Mouse (Mus musculus) bone marrow, adult 2 months (tissue): Measurements from ENCODE around the gene Naa35.

Experiments
- CTCF ChIP-seq: fragments of 200-500 bp; IDR thresholded peaks from 2 replicates; pipeline ENCODE4 v1.5.1; 2011; ENCODE audit warnings: low read length, control low read depth; ENCODE audit not compliant: control insufficient read depth, insufficient read depth
- POLR2A ChIP-seq: fragments of 200-500 bp; IDR thresholded peaks from 2 replicates; pipeline ENCODE4 v1.6.1; 2011; ENCODE audit warnings: low read depth, mild to moderate bottlenecking, control low read depth, low read length, borderline replicate concordance; ENCODE audit not compliant: control insufficient read depth

GRCm38 (mm10) chr13:59661966-59662365 is 76.9 kb downstream of the Naa35 start:
- TF ChIP-seq CTCF = no peak
- no peak for TF ChIP-seq POLR2A
